ENCODE assay signal across 16 mouse cellular contexts in the genomic region with DNA sequence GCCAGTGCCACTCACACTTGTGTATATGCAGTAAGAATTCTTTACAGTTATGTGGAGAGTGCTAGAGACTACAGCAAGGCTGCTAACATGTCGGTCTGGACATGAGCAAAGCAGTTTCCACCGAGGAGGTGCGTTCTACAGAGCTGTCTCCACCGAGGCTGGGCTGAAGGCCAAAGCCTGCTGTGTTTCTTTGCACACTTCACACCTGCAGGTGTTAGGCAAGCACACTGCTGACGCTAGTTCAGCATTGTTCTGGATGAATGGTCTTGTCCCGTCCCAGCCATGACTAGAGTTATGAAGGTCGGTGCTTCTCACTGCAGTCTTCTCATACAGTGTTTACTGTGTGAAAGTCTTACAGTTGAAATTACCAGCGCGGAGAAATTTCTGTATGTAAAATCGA. TPM values are rescaled to one million over a fixed set of nuclear protein-coding genes. Genes with fewer than 3 reads are reported as not detected.
DNase-seq lines count a peak whose midpoint lies in the region; ATAC-seq and TF ChIP-seq lines count a peak whose summit lies in the region.
"Had no signal": no experiment of that assay in that cellular context is flagged by ENCODE, and none has a peak within 500 bp of the region (broad histone marks: within the 10 kb centered on the region; RNA-seq: fewer than 3 reads in every experiment).

No protein-coding gene starts in this region.

- TF ChIP-seq CTCF in intestine, postnatal 0 days (IDR thresholded peaks at IDR 0.05; ENCODE audit: low read depth) = no peak

- H3K4me3 ChIP-seq in forebrain, embryonic 13.5 days = no peak overlapping the region
- no peak overlapping the region for H3K4me3 ChIP-seq in forebrain, embryonic 11.5 days (ENCODE audit: low read depth, low read length)
- no peak overlapping the region for H3K4me3 ChIP-seq in intestine, embryonic 16.5 days (ENCODE audit: low read length)
- no peak overlapping the region for H3K4me3 ChIP-seq in intestine, postnatal 0 days (ENCODE audit: low read depth, low read length)
- no peak overlapping the region for H3K4me3 ChIP-seq in neural tube, embryonic 11.5 days (ENCODE audit: low read depth, low read length)
- H3K4me3 ChIP-seq: embryonic facial prominence, embryonic 13.5 days; intestine, embryonic 15.5 days; liver, embryonic 13.5 days had no signal

- peaks cover 77% of the 10 kb centered on the region for H3K36me3 ChIP-seq in forebrain, embryonic 13.5 days (ENCODE audit: poor library complexity, severe bottlenecking)
- H3K36me3 ChIP-seq in forebrain, embryonic 11.5 days (ENCODE audit: control insufficient read depth, insufficient read depth, low read length) = peaks cover 3% of the 10 kb centered on the region; the same call in 1 of the 2 replicates
- H3K36me3 ChIP-seq in intestine, embryonic 16.5 days (ENCODE audit: control insufficient read depth, insufficient read depth, low read length) = peaks cover 19% of the 10 kb centered on the region; the same call in 1 of the 2 replicates
- peaks cover 61% of the 10 kb centered on the region for H3K36me3 ChIP-seq in intestine, postnatal 0 days (ENCODE audit: control insufficient read depth, insufficient read depth)
- H3K36me3 ChIP-seq in neural tube, embryonic 11.5 days (ENCODE audit: control insufficient read depth, insufficient read depth, low read length) = peaks cover 9% of the 10 kb centered on the region

- H3K9ac ChIP-seq in forebrain, embryonic 13.5 days = no peak overlapping the region
- H3K9ac ChIP-seq in forebrain, embryonic 11.5 days (ENCODE audit: low read length) = no peak overlapping the region
- no peak overlapping the region for H3K9ac ChIP-seq in intestine, embryonic 16.5 days (ENCODE audit: low read depth, low read length)
- H3K9ac ChIP-seq in intestine, postnatal 0 days (ENCODE audit: low read depth, low read length) = no peak overlapping the region
- no peak overlapping the region for H3K9ac ChIP-seq in neural tube, embryonic 11.5 days (ENCODE audit: low read length)
- H3K9ac ChIP-seq: embryonic facial prominence, embryonic 13.5 days; intestine, embryonic 15.5 days; liver, embryonic 13.5 days had no signal

- no peak overlapping the region for H3K4me2 ChIP-seq in forebrain, embryonic 13.5 days
- no peak overlapping the region for H3K4me2 ChIP-seq in forebrain, embryonic 11.5 days (ENCODE audit: low read depth, low read length, severe bottlenecking)
- no peak overlapping the region for H3K4me2 ChIP-seq in intestine, embryonic 16.5 days (ENCODE audit: low read depth, low read length)
- no peak overlapping the region for H3K4me2 ChIP-seq in intestine, postnatal 0 days (replicated peaks; ENCODE audit: low read depth)
- no peak overlapping the region for H3K4me2 ChIP-seq in neural tube, embryonic 11.5 days (ENCODE audit: low read depth)
- H3K4me2 ChIP-seq: embryonic facial prominence, embryonic 13.5 days; intestine, embryonic 15.5 days; liver, embryonic 13.5 days had no signal

- no peaks in the 10 kb centered on the region for H3K9me3 ChIP-seq in forebrain, embryonic 13.5 days (replicated peaks)
- no peaks in the 10 kb centered on the region for H3K9me3 ChIP-seq in forebrain, embryonic 11.5 days (ENCODE audit: control insufficient read depth, low read length)
- no peaks in the 10 kb centered on the region for H3K9me3 ChIP-seq in intestine, embryonic 16.5 days (ENCODE audit: control insufficient read depth, low read length)
- H3K9me3 ChIP-seq in intestine, postnatal 0 days (ENCODE audit: control insufficient read depth) = no peaks in the 10 kb centered on the region
- H3K9me3 ChIP-seq in neural tube, embryonic 11.5 days (ENCODE audit: control insufficient read depth, low read length) = no peaks in the 10 kb centered on the region
- H3K9me3 ChIP-seq: embryonic facial prominence, embryonic 13.5 days; G1E; intestine, embryonic 15.5 days; liver, embryonic 13.5 days had no signal

- peak overlapping the region; percentile 66; the same call in 1 of the 2 replicates for H3K27ac ChIP-seq in forebrain, embryonic 13.5 days
- no peak overlapping the region for H3K27ac ChIP-seq in forebrain, embryonic 11.5 days (ENCODE audit: low read depth, low read length)
- H3K27ac ChIP-seq in intestine, embryonic 16.5 days (ENCODE audit: low read length) = 0 out of 2 replicates have a peak overlapping the region, but pooled peaks have one; percentile 11
- no peak overlapping the region for H3K27ac ChIP-seq in intestine, postnatal 0 days (ENCODE audit: low read depth, low read length)
- H3K27ac ChIP-seq in neural tube, embryonic 11.5 days (ENCODE audit: low read depth, low read length) = peak overlapping the region; percentile 58
- H3K27ac ChIP-seq: embryonic facial prominence, embryonic 13.5 days; intestine, embryonic 15.5 days; liver, embryonic 13.5 days had no signal

- no peak; the same call in 1 of the 2 replicates for ATAC-seq in forebrain, embryonic 13.5 days
- ATAC-seq in forebrain, embryonic 11.5 days (replicated peaks; ENCODE audit: low FRiP score) = no peak
- no peak for ATAC-seq in intestine, embryonic 16.5 days
- no peak for ATAC-seq in intestine, postnatal 0 days
- peak; percentile 28; the same call in 1 of the 2 replicates for ATAC-seq in neural tube, embryonic 11.5 days (ENCODE audit: insufficient read depth, low FRiP score, low TSS enrichment)
- ATAC-seq: intestine, embryonic 15.5 days had no signal

- WGBS in forebrain, embryonic 13.5 days = 63% methylated on average over 10 of the region's 10 CpGs
- 91% methylated on average over 10 of the region's 10 CpGs for WGBS in forebrain, embryonic 11.5 days
- 77% methylated on average over 10 of the region's 10 CpGs for WGBS in intestine, embryonic 16.5 days
- WGBS in intestine, postnatal 0 days = 89% methylated on average over 10 of the region's 10 CpGs
- 53% methylated on average over 10 of the region's 10 CpGs for WGBS in neural tube, embryonic 11.5 days

- no peaks in the 10 kb centered on the region for H3K27me3 ChIP-seq in forebrain, embryonic 13.5 days
- H3K27me3 ChIP-seq in forebrain, embryonic 11.5 days (ENCODE audit: control insufficient read depth, insufficient read depth, low read length) = no peaks in the 10 kb centered on the region
- H3K27me3 ChIP-seq in intestine, embryonic 16.5 days (replicated peaks; ENCODE audit: control insufficient read depth, insufficient read depth, low read length) = no peaks in the 10 kb centered on the region
- H3K27me3 ChIP-seq in intestine, postnatal 0 days (replicated peaks; ENCODE audit: control insufficient read depth, insufficient read depth, low read length) = no peaks in the 10 kb centered on the region
- H3K27me3 ChIP-seq in neural tube, embryonic 11.5 days (ENCODE audit: control insufficient read depth, insufficient read depth, low read length) = no peaks in the 10 kb centered on the region
- H3K27me3 ChIP-seq: embryonic facial prominence, embryonic 13.5 days; intestine, embryonic 15.5 days; liver, embryonic 13.5 days had no signal

- H3K4me1 ChIP-seq in forebrain, embryonic 13.5 days = peaks cover 15% of the 10 kb centered on the region
- H3K4me1 ChIP-seq in forebrain, embryonic 11.5 days (replicated peaks; ENCODE audit: control insufficient read depth, insufficient read depth, low read length) = no peaks in the 10 kb centered on the region
- H3K4me1 ChIP-seq in intestine, embryonic 16.5 days (ENCODE audit: control insufficient read depth, insufficient read depth, low read length) = no peaks in the 10 kb centered on the region
- H3K4me1 ChIP-seq in intestine, postnatal 0 days (replicated peaks; ENCODE audit: control insufficient read depth, insufficient read depth, low read length) = no peaks in the 10 kb centered on the region
- peaks cover 13% of the 10 kb centered on the region; the same call in 1 of the 2 replicates for H3K4me1 ChIP-seq in neural tube, embryonic 11.5 days (ENCODE audit: control insufficient read depth, insufficient read depth, low read length)
- H3K4me1 ChIP-seq: embryonic facial prominence, embryonic 13.5 days; intestine, embryonic 15.5 days had no signal

- no peak for DNase-seq in forebrain, embryonic 11.5 days (ENCODE audit: low spot score)
- DNase-seq in neural tube, embryonic 11.5 days (ENCODE audit: low spot score) = peak; percentile 18
- DNase-seq in neural tube, embryonic 10.5 days (ENCODE audit: extremely low spot score, low spot score) = no peak
- no peak for DNase-seq in adrenal gland, adult (ENCODE audit: inconsistent age in 2 of 2, low spot score in 1 of 2)
- no peak for DNase-seq in adrenal gland, postnatal 14 days
- DNase-seq: adrenal gland, postnatal 36 days; gastrocnemius, postnatal 25 days; heart, postnatal 10 days; kidney, postnatal 25 days; liver, embryonic 13.5 days had no signal

RNA-seq across cellular contexts. Expression of a gene that starts 12.9 kb away (rescaled TPM):
- 45.2 and 53.2 TPM in 2 replicates for polyA plus RNA-seq in forebrain, embryonic 13.5 days (2015; fragmentation: Nextera tagmentation; extraction: Ambion mirVana)
- polyA plus RNA-seq in forebrain, embryonic 11.5 days (2014; fragmentation: Nextera tagmentation; extraction: Ambion mirVana) = 35.7 and 38.6 TPM in 2 replicates
- 36.7 and 37.3 TPM in 2 replicates for polyA plus RNA-seq in intestine, embryonic 16.5 days (2015; fragmentation: Nextera tagmentation; extraction: Ambion mirVana)
- 13.6 and 14.4 TPM in 2 replicates for polyA plus RNA-seq in intestine, postnatal 0 days (2015; fragmentation: Nextera tagmentation; extraction: Ambion mirVana)
- 32.4 and 34.0 TPM in 2 replicates for polyA plus RNA-seq in neural tube, embryonic 11.5 days (2014; fragmentation: Nextera tagmentation; extraction: Ambion mirVana)
- total RNA-seq in adrenal gland, postnatal 14 days (2021) = 32.1 and 34.9 TPM in 2 replicates

RNA-seq across cellular contexts. Expression of a gene that starts 32.4 kb away (rescaled TPM):
- 31.0 and 31.4 TPM in 2 replicates for polyA plus RNA-seq in forebrain, embryonic 13.5 days (2015; fragmentation: Nextera tagmentation; extraction: Ambion mirVana)
- polyA plus RNA-seq in forebrain, embryonic 11.5 days (2014; fragmentation: Nextera tagmentation; extraction: Ambion mirVana) = 60.8 and 62.7 TPM in 2 replicates
- polyA plus RNA-seq in intestine, embryonic 16.5 days (2015; fragmentation: Nextera tagmentation; extraction: Ambion mirVana) = 20.0 and 22.9 TPM in 2 replicates
- polyA plus RNA-seq in intestine, postnatal 0 days (2015; fragmentation: Nextera tagmentation; extraction: Ambion mirVana) = 4.2 and 4.6 TPM in 2 replicates
- 37.1 and 40.3 TPM in 2 replicates for polyA plus RNA-seq in neural tube, embryonic 11.5 days (2014; fragmentation: Nextera tagmentation; extraction: Ambion mirVana)
- total RNA-seq in adrenal gland, postnatal 14 days (2021) = 4.4 and 4.6 TPM in 2 replicates

RNA-seq across cellular contexts. Expression of a gene that starts 59.9 kb away (rescaled TPM):
- polyA plus RNA-seq in forebrain, embryonic 13.5 days (2015; fragmentation: Nextera tagmentation; extraction: Ambion mirVana) = 2.9 and 3.4 TPM in 2 replicates
- 2.5 and 2.8 TPM in 2 replicates for polyA plus RNA-seq in forebrain, embryonic 11.5 days (2014; fragmentation: Nextera tagmentation; extraction: Ambion mirVana)
- 13.4 and 15.1 TPM in 2 replicates for polyA plus RNA-seq in intestine, embryonic 16.5 days (2015; fragmentation: Nextera tagmentation; extraction: Ambion mirVana)
- 8.6 and 10.4 TPM in 2 replicates for polyA plus RNA-seq in intestine, postnatal 0 days (2015; fragmentation: Nextera tagmentation; extraction: Ambion mirVana)
- 2.9 and 3.9 TPM in 2 replicates for polyA plus RNA-seq in neural tube, embryonic 11.5 days (2014; fragmentation: Nextera tagmentation; extraction: Ambion mirVana)
- total RNA-seq in adrenal gland, postnatal 14 days (2021) = 21.0 and 28.2 TPM in 2 replicates

Comparison
In these comparisons a context has a peak if more than half of its experiments do, and no peak if none do; other contexts are left out.
1. H3K27ac ChIP-seq: peak in forebrain, embryonic 13.5 days (single experiment), intestine, embryonic 16.5 days (single experiment) and neural tube, embryonic 11.5 days (single experiment); none in forebrain, embryonic 11.5 days (single experiment) and intestine, postnatal 0 days (single experiment).